Mouse (Mus musculus) intestine, postnatal 0 days (tissue): ENCODE measurements around the gene Kctd5. TPM values are rescaled to one million over a fixed set of nuclear protein-coding genes. Genes with fewer than 3 reads are reported as not detected.

Experiments
- ATAC-seq: fragments of 200-750 bp; cut with Nextera tagmentation; 2 replicates; pipeline ENCODE4 v1.8.0; 2017; ENCODE audit warnings: mild to moderate bottlenecking, moderate TSS enrichment, moderate library complexity
- H3K27ac ChIP-seq: fragments of 300-500 bp; sonication (generic); 2 replicates; pipeline ENCODE4 v1.5.1; 2014; ENCODE audit warnings: mild to moderate bottlenecking, low read depth, low read length, moderate library complexity
- H3K27me3 ChIP-seq: fragments of 300-500 bp; sonication (generic); replicated peaks from 2 replicates; pipeline ENCODE4 v1.6.1; 2014; ENCODE audit warnings: low read length, mixed read lengths; ENCODE audit not compliant: control insufficient read depth, insufficient read depth
- H3K36me3 ChIP-seq: fragments of 300-500 bp; sonication (generic); 2 replicates; pipeline ENCODE4 v1.6.1; 2014; ENCODE audit warnings: mild to moderate bottlenecking, moderate library complexity; ENCODE audit not compliant: control insufficient read depth, insufficient read depth
- H3K4me1 ChIP-seq: fragments of 300-500 bp; sonication (generic); replicated peaks from 2 replicates; pipeline ENCODE4 v1.6.1; 2014; ENCODE audit warnings: antibody characterized with exemption, low read length, mixed read lengths; ENCODE audit not compliant: control insufficient read depth, insufficient read depth
- H3K4me2 ChIP-seq: fragments of 300-500 bp; sonication (generic); replicated peaks from 2 replicates; pipeline ENCODE4 v1.6.1; 2014; ENCODE audit warnings: low read depth, mild to moderate bottlenecking, moderate library complexity
- H3K4me3 ChIP-seq: fragments of 300-500 bp; sonication (generic); 2 replicates; pipeline ENCODE4 v1.5.1; 2014; ENCODE audit warnings: low read depth, low read length
- H3K9ac ChIP-seq: fragments of 300-500 bp; sonication (generic); 2 replicates; pipeline ENCODE4 v1.6.1; 2014; ENCODE audit warnings: mild to moderate bottlenecking, low read depth, low read length
- H3K9me3 ChIP-seq: fragments of 300-500 bp; sonication (generic); 2 replicates; pipeline ENCODE4 v1.6.1; 2016; ENCODE audit warnings: mixed run types; ENCODE audit not compliant: control insufficient read depth
- CTCF ChIP-seq: sonication (generic); IDR thresholded peaks from 2 replicates; pipeline ENCODE4 v1.5.1; 2016; ENCODE audit warnings: low read depth, mild to moderate bottlenecking, control low read depth, antibody characterized with exemption, moderate library complexity
- WGBS: fragments of 180-500 bp; shearing (Covaris S2); extraction: QIAGEN DNeasy Blood & Tissue Kit; methylation state at CpG from one replicate; pipeline ENCODE4 v1.1.7; 2014; 5-methylcytosine and 5-hydroxymethylcytosine counted together
- polyA plus RNA-seq: library from polyadenylated mRNA; unstranded; fragments of >200 nt; fragmentation: Nextera tagmentation; extraction: Ambion mirVana; gene quantifications from 2 replicates; pipeline ENCODE4 v1.2.1, GENCODE M21; 2015

The Kctd5 gene
- polyA plus RNA-seq, 1 experiment from 2014 or later = 58.5 TPM

- Histone ChIP-seq H3K27ac (no peak overlapping the region), H3K4me1 (0 out of 2 replicates have a peak, but pooled peaks cover 3% of the 10 kb centered on the region), H3K9me3 (no peaks in the 10 kb centered on the region), H3K9ac (no peak overlapping the region), H3K4me3 (no peak overlapping the region), H3K36me3 (peaks cover 45% of the 10 kb centered on the region), H3K4me2 (no peak overlapping the region), H3K27me3 (no peaks in the 10 kb centered on the region)
- TF ChIP-seq CTCF = peak; percentile 8; the same call in 1 of the 2 replicates
- 82% methylated on average over 4 of the region's 4 CpGs for WGBS
- no peak for ATAC-seq
Observed at GRCm38 (mm10) chr17:24062459-24063155, 10.7 kb downstream of the Kctd5 start.

GRCm38 (mm10) chr17:24057730-24058245 lies 15.5 kb downstream of the Kctd5 start:
- ATAC-seq = no peak
- H3K36me3 ChIP-seq = peaks cover 80% of the 10 kb centered on the region
- no peak overlapping the region for H3K4me2 ChIP-seq
- no peaks in the 10 kb centered on the region for H3K9me3 ChIP-seq
- no peaks in the 10 kb centered on the region for H3K27me3 ChIP-seq
- no peak for TF ChIP-seq CTCF
- WGBS = 73% methylated on average over 5 of the region's 5 CpGs
- no peak overlapping the region for H3K4me3 ChIP-seq
- 0 out of 2 replicates have a peak, but pooled peaks cover 5% of the 10 kb centered on the region for H3K4me1 ChIP-seq
- peak overlapping the region; percentile 81 for H3K27ac ChIP-seq
- H3K9ac ChIP-seq = no peak overlapping the region

GRCm38 (mm10) chr17:24056636-24057625 lies 16.4 kb downstream of the Kctd5 start:
- Histone ChIP-seq H3K27me3 (no peaks in the 10 kb centered on the region), H3K36me3 (peaks cover 88% of the 10 kb centered on the region), H3K27ac (peak overlapping the region; percentile 84), H3K9ac (no peak overlapping the region), H3K4me3 (no peak overlapping the region), H3K4me1 (0 out of 2 replicates have a peak, but pooled peaks cover 5% of the 10 kb centered on the region), H3K4me2 (0 out of 2 replicates have a peak overlapping the region, but pooled peaks have one; percentile 13), H3K9me3 (no peaks in the 10 kb centered on the region)
- no peak for TF ChIP-seq CTCF
- ATAC-seq = peak; percentile 91
- WGBS = 58% methylated on average over 14 of the region's 14 CpGs

GRCm38 (mm10) chr17:24049008-24049407 lies 24.3 kb downstream of the Kctd5 start:
- H3K27me3 ChIP-seq = no peaks in the 10 kb centered on the region
- H3K4me3 ChIP-seq = no peak overlapping the region
- 0 out of 2 replicates have a peak, but pooled peaks cover 3% of the 10 kb centered on the region for H3K4me1 ChIP-seq
- no peak for ATAC-seq
- H3K27ac ChIP-seq = peak overlapping the region; percentile 60
- H3K36me3 ChIP-seq = peaks cover 61% of the 10 kb centered on the region
- H3K4me2 ChIP-seq = no peak overlapping the region
- H3K9ac ChIP-seq = no peak overlapping the region
- 89% methylated on average over 8 of the region's 8 CpGs for WGBS
- no peak for TF ChIP-seq CTCF
- H3K9me3 ChIP-seq = no peaks in the 10 kb centered on the region

- TF ChIP-seq CTCF = no peak
- no peak overlapping the region for H3K4me2 ChIP-seq
- H3K9ac ChIP-seq = no peak overlapping the region
- no peak overlapping the region for H3K4me3 ChIP-seq
- 62% methylated on average over 5 of the region's 5 CpGs for WGBS
- ATAC-seq = no peak
- peak overlapping the region; percentile 60 for H3K27ac ChIP-seq
- no peaks in the 10 kb centered on the region for H3K9me3 ChIP-seq
- H3K4me1 ChIP-seq = 0 out of 2 replicates have a peak, but pooled peaks cover 3% of the 10 kb centered on the region
- H3K36me3 ChIP-seq = peaks cover 52% of the 10 kb centered on the region
- H3K27me3 ChIP-seq = no peaks in the 10 kb centered on the region
Observed at GRCm38 (mm10) chr17:24048053-24048452, 25.2 kb downstream of the Kctd5 start.

- Histone ChIP-seq H3K9me3 (no peaks in the 10 kb centered on the region), H3K27me3 (no peaks in the 10 kb centered on the region), H3K9ac (no peak overlapping the region), H3K4me1 (0 out of 2 replicates have a peak, but pooled peaks cover 3% of the 10 kb centered on the region), H3K4me2 (no peak overlapping the region), H3K36me3 (peaks cover 35% of the 10 kb centered on the region), H3K27ac (no peak overlapping the region), H3K4me3 (no peak overlapping the region)
- TF ChIP-seq CTCF = no peak
- 34% methylated on average over 5 of the region's 5 CpGs for WGBS
- no peak for ATAC-seq
Observed at GRCm38 (mm10) chr17:24046026-24046425, 27.3 kb downstream of the Kctd5 start.
